Mouse (Mus musculus) limb, embryonic 14.5 days (tissue): ENCODE results near the gene Slc1a7. TPM values are rescaled to one million over a fixed set of nuclear protein-coding genes. Genes with fewer than 3 reads are reported as not detected.

Experiments used
- ATAC-seq: fragments of 200-750 bp; cut with Nextera tagmentation; 2 replicates; pipeline ENCODE4 v1.8.0; 2017; ENCODE audit warnings: low read depth, moderate number of reproducible peaks, moderate TSS enrichment; ENCODE audit not compliant: low FRiP score
- DNase-seq: peaks from one replicate; pipeline ENCODE4 v3.0.0-alpha.2; 2015; ENCODE audit warnings: low spot score
- H3K27ac ChIP-seq: fragments of 300-500 bp; sonication (generic); replicated peaks from 2 replicates; pipeline ENCODE4 v1.5.1; 2014; ENCODE audit warnings: low read depth, mild to moderate bottlenecking, low read length, moderate library complexity, mixed read lengths
- H3K27me3 ChIP-seq: fragments of 300-500 bp; sonication (generic); 2 replicates; pipeline ENCODE4 v1.6.1; 2014; ENCODE audit warnings: low read length, mixed read lengths; ENCODE audit not compliant: control insufficient read depth, insufficient read depth
- H3K36me3 ChIP-seq: fragments of 300-500 bp; sonication (generic); 2 replicates; pipeline ENCODE4 v1.6.1; 2014; ENCODE audit warnings: mild to moderate bottlenecking, low read length, moderate library complexity, mixed read lengths; ENCODE audit not compliant: control insufficient read depth, insufficient read depth
- H3K4me1 ChIP-seq: fragments of 300-500 bp; sonication (generic); 2 replicates; pipeline ENCODE4 v1.6.1; 2014; ENCODE audit warnings: antibody characterized with exemption, low read length, mixed read lengths; ENCODE audit not compliant: control insufficient read depth, insufficient read depth
- H3K4me2 ChIP-seq: fragments of 300-500 bp; sonication (generic); replicated peaks from 2 replicates; pipeline ENCODE4 v1.6.1; 2014; ENCODE audit warnings: low read depth, mild to moderate bottlenecking, low read length, moderate library complexity; ENCODE audit not compliant: severe bottlenecking
- H3K4me3 ChIP-seq: fragments of 300-500 bp; sonication (generic); replicated peaks from 2 replicates; pipeline ENCODE4 v1.5.1; 2014; ENCODE audit warnings: low read length
- H3K9ac ChIP-seq: fragments of 300-500 bp; sonication (generic); 2 replicates; pipeline ENCODE4 v1.6.1; 2014; ENCODE audit warnings: mild to moderate bottlenecking, low read depth, low read length, moderate library complexity; ENCODE audit not compliant: severe bottlenecking
- H3K9me3 ChIP-seq: fragments of 300-500 bp; sonication (generic); 2 replicates; pipeline ENCODE4 v1.6.1; 2016; ENCODE audit warnings: low read length; ENCODE audit not compliant: control insufficient read depth
- POLR2A ChIP-seq: fragments of 200-500 bp; IDR thresholded peaks from 2 replicates; pipeline ENCODE4 v1.8.0; 2012; ENCODE audit warnings: inconsistent platforms, mild to moderate bottlenecking, moderate library complexity, borderline replicate concordance; ENCODE audit not compliant: insufficient read depth, insufficient read length; ENCODE audit errors: extremely low read depth
- WGBS: fragments of 180-500 bp; shearing (Covaris S2); extraction: QIAGEN DNeasy Blood & Tissue Kit; methylation state at CpG from one replicate; pipeline ENCODE4 v1.1.7; 2014; 5-methylcytosine and 5-hydroxymethylcytosine counted together
- polyA plus RNA-seq, 2 experiments: library from polyadenylated mRNA; depleted of rRNA in 1 of 2; stranded (reverse) in 1 of 2; unstranded in 1 of 2; fragments of >200 nt; fragmentation: Nextera tagmentation in 1 of 2; extraction: Ambion mirVana in 1 of 2; gene quantifications; 2 replicates each; pipeline versions ENCODE4 v1.2.1 to v1.2.3; 2012 to 2014

Gene Slc1a7
- polyA plus RNA-seq, 2 experiments, result 0.16 TPM; not detected in 1

DNA sequence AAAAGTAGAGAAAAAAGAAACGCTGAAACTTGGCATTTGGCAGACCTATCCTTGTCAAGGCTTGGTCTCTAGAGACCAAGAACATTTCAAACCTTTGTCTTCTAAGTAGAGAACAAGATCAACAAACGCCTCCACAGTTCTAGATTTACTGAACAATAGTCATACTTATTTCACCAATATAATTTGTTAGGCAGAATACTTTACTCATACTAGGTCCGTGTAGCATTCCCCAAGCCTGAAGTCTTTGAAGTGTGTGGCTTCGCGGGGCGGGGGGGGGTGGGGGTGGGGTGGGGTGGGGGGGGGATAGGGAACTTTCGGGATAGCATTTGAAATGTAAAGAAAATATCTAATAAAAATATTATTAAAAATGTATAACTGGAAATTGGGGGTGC lies 44.3 kb upstream of the Slc1a7 start:
- Histone ChIP-seq H3K4me3 (peak overlapping the region; percentile 77), H3K27me3 (no peaks in the 10 kb centered on the region), H3K9ac (0 out of 2 replicates have a peak overlapping the region, but pooled peaks have one; percentile 82), H3K27ac (peak overlapping the region; percentile 10), H3K9me3 (no peaks in the 10 kb centered on the region), H3K4me1 (peaks cover 8% of the 10 kb centered on the region; the same call in 1 of the 2 replicates), H3K4me2 (peak overlapping the region; percentile 68), H3K36me3 (no peaks in the 10 kb centered on the region)
- 38% methylated on average over 7 of the region's 7 CpGs for WGBS
- ATAC-seq, result peak; percentile 21; the same call in 1 of the 2 replicates
- no peak for TF ChIP-seq POLR2A
- no peak for DNase-seq

DNA sequence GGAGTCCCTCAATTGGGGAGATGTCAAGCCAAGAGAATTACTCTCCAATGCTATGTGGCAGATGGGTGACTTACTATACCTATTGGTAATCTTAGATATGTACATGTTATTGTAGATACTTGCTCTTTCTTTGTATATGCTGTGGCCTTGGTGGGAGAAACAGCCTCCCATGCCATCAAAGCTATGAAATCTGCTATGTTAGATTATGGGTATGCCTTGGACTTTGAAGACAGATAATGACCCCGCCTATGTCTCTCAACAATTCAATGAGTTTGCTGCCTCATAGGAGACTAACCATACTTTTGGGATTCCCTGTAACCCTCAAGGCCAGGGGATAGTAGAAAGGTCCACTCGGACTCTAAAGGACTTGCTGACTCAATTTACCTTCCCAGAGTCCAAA lies 39.9 kb upstream of the Slc1a7 start:
- 75% methylated on average over 2 of the region's 2 CpGs for WGBS
- H3K4me1 ChIP-seq, result no peaks in the 10 kb centered on the region
- DNase-seq (no peak), ATAC-seq (no peak)
- H3K4me2 ChIP-seq, result no peak overlapping the region
- no peaks in the 10 kb centered on the region for H3K27me3 ChIP-seq
- H3K4me3 ChIP-seq, result no peak overlapping the region
- H3K9ac ChIP-seq, result no peak overlapping the region
- TF ChIP-seq POLR2A, result no peak
- H3K27ac ChIP-seq, result no peak overlapping the region
- H3K9me3 ChIP-seq, result no peaks in the 10 kb centered on the region
- H3K36me3 ChIP-seq, result no peaks in the 10 kb centered on the region

DNA sequence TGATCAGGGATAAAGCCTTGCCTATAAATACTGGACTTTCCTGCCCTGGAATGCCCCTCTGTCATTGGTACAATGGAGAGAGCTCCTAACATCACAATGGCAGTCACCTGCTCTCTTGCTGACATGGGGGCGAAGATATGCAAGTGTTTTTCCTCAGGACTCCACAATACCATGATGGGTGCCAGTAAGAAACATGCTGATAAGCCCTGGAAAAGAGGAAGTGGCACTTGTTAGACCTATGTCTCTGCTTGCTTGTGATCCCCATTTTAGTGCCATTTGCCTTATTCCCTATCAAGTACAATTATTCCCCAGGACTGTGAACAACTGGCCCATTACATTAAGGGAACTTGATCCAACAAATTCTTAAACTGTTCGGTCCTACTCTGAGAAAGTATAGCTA lies 39.4 kb upstream of the Slc1a7 start:
- H3K4me3 ChIP-seq, result no peak overlapping the region
- H3K4me2 ChIP-seq, result no peak overlapping the region
- no peak overlapping the region for H3K9ac ChIP-seq
- no peaks in the 10 kb centered on the region for H3K27me3 ChIP-seq
- H3K27ac ChIP-seq, result no peak overlapping the region
- TF ChIP-seq POLR2A, result no peak
- ATAC-seq, result no peak
- H3K4me1 ChIP-seq, result no peaks in the 10 kb centered on the region
- H3K36me3 ChIP-seq, result no peaks in the 10 kb centered on the region
- 84% methylated on average over 2 of the region's 2 CpGs for WGBS
- no peak for DNase-seq
- no peaks in the 10 kb centered on the region for H3K9me3 ChIP-seq

DNA sequence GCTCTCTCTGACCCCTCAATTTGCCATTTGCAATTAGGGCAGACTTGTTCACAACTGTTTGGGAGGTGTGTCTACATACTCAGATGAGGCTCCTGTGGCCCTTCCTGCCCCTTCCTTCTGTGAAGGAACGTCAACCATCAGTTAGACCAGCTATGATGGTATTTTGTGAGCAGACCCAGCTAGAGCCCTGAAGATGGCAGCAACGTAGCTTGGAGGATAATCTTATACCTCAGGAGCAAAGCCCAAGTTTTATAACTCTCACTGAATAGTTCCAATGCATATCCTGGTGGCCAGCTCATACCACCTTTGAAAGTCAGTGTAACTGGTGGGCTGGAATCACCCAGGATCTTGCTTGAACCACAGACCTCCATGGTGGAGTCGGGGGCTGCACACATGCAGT lies 36.7 kb upstream of the Slc1a7 start:
- no peak for TF ChIP-seq POLR2A
- WGBS, result 68% methylated on average over 3 of the region's 3 CpGs

DNA sequence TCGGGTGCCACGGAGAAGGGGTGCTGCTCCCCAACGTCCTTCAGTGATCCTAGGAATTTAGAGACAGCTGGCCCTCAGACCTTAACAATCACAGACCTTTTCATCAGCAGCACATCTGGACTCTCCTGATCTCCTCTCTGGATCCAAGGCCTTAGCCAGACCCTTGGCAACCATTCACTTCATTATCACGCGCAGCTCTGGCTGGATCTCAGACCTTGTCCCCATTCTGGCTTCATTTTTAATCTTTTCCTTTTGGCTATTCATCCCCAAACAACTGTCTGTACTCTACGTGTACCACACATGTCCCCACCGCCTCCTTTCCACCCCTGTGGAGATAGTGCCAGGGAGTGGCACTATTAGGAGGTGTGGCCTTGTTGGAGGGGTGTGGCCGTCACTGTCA lies 34.9 kb upstream of the Slc1a7 start:
- no peak for TF ChIP-seq POLR2A
- no peak overlapping the region for H3K9ac ChIP-seq

More for the DNA sequence above, 36.7 kb upstream of the Slc1a7 start:
- Histone ChIP-seq H3K27ac (no peak overlapping the region), H3K4me2 (no peak overlapping the region), H3K4me1 (no peaks in the 10 kb centered on the region), H3K27me3 (no peaks in the 10 kb centered on the region), H3K9ac (no peak overlapping the region), H3K4me3 (no peak overlapping the region), H3K9me3 (no peaks in the 10 kb centered on the region), H3K36me3 (no peaks in the 10 kb centered on the region)
- DNase-seq, result no peak
- ATAC-seq, result no peak

DNA sequence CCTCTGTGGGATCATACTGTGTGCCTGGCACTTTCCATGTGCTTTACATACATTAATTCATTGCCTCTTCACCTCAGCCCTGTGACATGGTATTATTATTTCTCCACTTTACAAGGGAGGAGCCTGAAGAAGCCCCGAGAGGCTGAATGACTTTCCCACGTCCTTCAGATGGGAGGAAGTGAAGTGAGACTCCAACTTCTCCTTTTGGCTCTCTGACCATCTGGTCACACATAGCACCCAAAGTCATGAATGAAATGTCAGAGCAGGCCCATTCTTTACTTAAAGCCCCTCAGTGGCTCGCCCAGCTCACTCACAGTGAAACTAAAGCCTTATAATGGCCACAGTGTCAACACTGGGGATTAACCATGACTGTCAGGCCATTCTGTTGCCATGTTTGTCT lies 32.9 kb upstream of the Slc1a7 start:
- Histone ChIP-seq H3K27me3 (no peaks in the 10 kb centered on the region), H3K9ac (no peak overlapping the region), H3K9me3 (no peaks in the 10 kb centered on the region), H3K27ac (no peak overlapping the region), H3K4me3 (no peak overlapping the region), H3K36me3 (no peaks in the 10 kb centered on the region), H3K4me2 (no peak overlapping the region), H3K4me1 (no peaks in the 10 kb centered on the region)
- ATAC-seq (no peak), DNase-seq (no peak)
- TF ChIP-seq POLR2A, result no peak
- WGBS, result 48% methylated on average over 3 of the region's 3 CpGs

More for the DNA sequence above, 34.9 kb upstream of the Slc1a7 start:
- Histone ChIP-seq H3K27ac (no peak overlapping the region), H3K27me3 (no peaks in the 10 kb centered on the region), H3K36me3 (no peaks in the 10 kb centered on the region), H3K4me1 (no peaks in the 10 kb centered on the region), H3K9me3 (no peaks in the 10 kb centered on the region), H3K4me2 (no peak overlapping the region), H3K4me3 (no peak overlapping the region)
- WGBS, result 71% methylated on average over 8 of the region's 8 CpGs
- ATAC-seq, result no peak
- DNase-seq, result no peak
